Mouse (Mus musculus) myocyte (in vitro differentiated cells): ENCODE measurements at regions not wholly inside any gene's neighbourhood (a gene's known extent, or its start where the extent isn't known, plus 50 kb on each side); places are given as distances from the start of the nearest gene placed in this dataset.

Experiments
- H3K27me3 ChIP-seq: one replicate; pipeline ENCODE4 v1.6.1; 2011; ENCODE audit not compliant: control insufficient read depth, insufficient read depth, insufficient read length
- H3K36me3 ChIP-seq: one replicate; pipeline ENCODE4 v1.6.1; 2011; ENCODE audit not compliant: control insufficient read depth, insufficient read depth
- H3K4me2 ChIP-seq: one replicate; pipeline ENCODE4 v1.6.1; 2011; ENCODE audit warnings: low read depth, control low read depth
- H3K4me3 ChIP-seq: one replicate; pipeline ENCODE4 v1.5.1; 2011; ENCODE audit warnings: mild to moderate bottlenecking, control low read depth, moderate library complexity
- H3K79me2 ChIP-seq: one replicate; pipeline ENCODE4 v1.6.1; 2011; ENCODE audit not compliant: control insufficient read depth, insufficient read depth
- H3ac ChIP-seq: one replicate; pipeline ENCODE4 v1.6.1; 2011; ENCODE audit not compliant: control insufficient read depth, insufficient read length
- CEBPB ChIP-seq: IDR thresholded peaks from 2 replicates; pipeline ENCODE4 v1.6.1; 2011; ENCODE audit warnings: mild to moderate bottlenecking, moderate library complexity; ENCODE audit not compliant: poor library complexity, insufficient read depth, severe bottlenecking
- E2F4 ChIP-seq: IDR thresholded peaks from one replicate; pipeline ENCODE4 v1.6.1; 2011; ENCODE audit warnings: mild to moderate bottlenecking, control low read depth, moderate library complexity; ENCODE audit not compliant: insufficient read depth
- MAX ChIP-seq: IDR thresholded peaks from one replicate; pipeline ENCODE4 v1.6.1; 2011; ENCODE audit warnings: low read depth, mild to moderate bottlenecking, control low read depth
- MYOD1 ChIP-seq, 3 experiments: IDR thresholded peaks; one replicate each; pipeline ENCODE4 v1.6.1; 2011; ENCODE audit warnings: control low read depth in 2 of 3, low read depth in 2 of 3, mild to moderate bottlenecking in 2 of 3, moderate library complexity in 1 of 3; ENCODE audit not compliant: insufficient read length in 2 of 3, control insufficient read depth in 1 of 3
- MYOG ChIP-seq, 3 experiments: IDR thresholded peaks; one replicate each; pipeline ENCODE4 v1.6.1; 2011; ENCODE audit warnings: control low read depth in 2 of 3, low read depth in 2 of 3, mild to moderate bottlenecking in 2 of 3; ENCODE audit not compliant: insufficient read length in 2 of 3, control insufficient read depth in 1 of 3, insufficient read depth in 1 of 3
- POLR2A ChIP-seq: IDR thresholded peaks from one replicate; pipeline ENCODE4 v1.6.1; 2011; ENCODE audit warnings: low read depth, mild to moderate bottlenecking, control low read depth, moderate library complexity; ENCODE audit not compliant: insufficient read length
- POLR2AphosphoS2 ChIP-seq: IDR thresholded peaks from one replicate; pipeline ENCODE4 v1.6.1; 2011; ENCODE audit warnings: low read depth, control low read depth; ENCODE audit not compliant: insufficient read length
- REST ChIP-seq: IDR thresholded peaks from one replicate; pipeline ENCODE4 v1.6.1; 2011; ENCODE audit warnings: mild to moderate bottlenecking, control low read depth, moderate library complexity; ENCODE audit not compliant: insufficient read depth, insufficient read length
- SRF ChIP-seq: IDR thresholded peaks from one replicate; pipeline ENCODE4 v1.6.1; 2011; ENCODE audit warnings: low read depth; ENCODE audit not compliant: control insufficient read depth, insufficient read length
- TCF12 ChIP-seq: IDR thresholded peaks from one replicate; pipeline ENCODE4 v1.6.1; 2011; ENCODE audit warnings: mild to moderate bottlenecking, control low read depth; ENCODE audit not compliant: poor library complexity, insufficient read depth, severe bottlenecking
- TCF3 ChIP-seq: IDR thresholded peaks from one replicate; pipeline ENCODE4 v1.6.1; 2011; ENCODE audit warnings: low read depth, control low read depth; ENCODE audit not compliant: insufficient read length
- USF1 ChIP-seq: IDR thresholded peaks from one replicate; pipeline ENCODE4 v1.6.1; 2011; ENCODE audit warnings: low read depth, mild to moderate bottlenecking, control low read depth, moderate library complexity

DNA sequence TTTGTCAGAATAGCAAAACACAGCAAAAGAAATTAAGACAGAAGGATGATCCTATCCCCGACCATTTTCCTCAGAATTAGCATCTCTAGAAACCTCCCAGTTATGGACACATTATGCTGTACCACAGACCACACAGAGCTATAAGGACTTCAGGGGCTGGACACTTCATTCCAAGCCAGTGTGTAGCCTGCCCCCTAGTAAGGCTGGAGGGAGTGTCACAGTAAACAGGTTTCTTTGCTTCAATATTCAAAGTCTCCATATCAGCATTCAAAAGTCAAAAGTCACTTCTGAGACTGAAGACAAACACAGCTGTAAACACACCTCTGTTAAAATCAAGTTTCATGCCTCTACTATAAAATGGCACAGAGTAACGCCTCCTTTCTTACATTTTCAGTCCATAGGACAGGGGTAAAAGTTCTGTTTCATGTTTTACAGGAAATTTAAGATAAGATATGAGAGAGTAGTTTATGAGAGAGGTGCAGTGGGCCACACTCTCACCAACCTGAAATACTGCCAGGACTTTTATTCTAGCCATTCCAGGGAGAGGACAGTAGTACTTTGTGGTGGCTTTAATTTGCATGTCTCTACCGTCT, 226.6 kb downstream of the C1d start:
- H3K4me3 ChIP-seq: no peak overlapping the region
- no peak overlapping the region for H3K4me2 ChIP-seq
- no peaks in the 10 kb centered on the region for H3K27me3 ChIP-seq
- H3K36me3 ChIP-seq: no peaks in the 10 kb centered on the region
- no peaks in the 10 kb centered on the region for H3K79me2 ChIP-seq
- no peak overlapping the region for H3ac ChIP-seq
- no peak for TF ChIP-seq SRF
- no peak for TF ChIP-seq USF1
- no peak for TF ChIP-seq CEBPB
- no peak for TF ChIP-seq POLR2A
- TF ChIP-seq MAX: no peak
- no peak for TF ChIP-seq TCF12
- no peak for TF ChIP-seq MYOG (IDR thresholded peaks at IDR 0.05; ENCODE audit: control insufficient read depth in 1 of 3, insufficient read depth in 1 of 3, insufficient read length in 2 of 3, low read depth in 2 of 3)
- TF ChIP-seq E2F4: no peak

DNA sequence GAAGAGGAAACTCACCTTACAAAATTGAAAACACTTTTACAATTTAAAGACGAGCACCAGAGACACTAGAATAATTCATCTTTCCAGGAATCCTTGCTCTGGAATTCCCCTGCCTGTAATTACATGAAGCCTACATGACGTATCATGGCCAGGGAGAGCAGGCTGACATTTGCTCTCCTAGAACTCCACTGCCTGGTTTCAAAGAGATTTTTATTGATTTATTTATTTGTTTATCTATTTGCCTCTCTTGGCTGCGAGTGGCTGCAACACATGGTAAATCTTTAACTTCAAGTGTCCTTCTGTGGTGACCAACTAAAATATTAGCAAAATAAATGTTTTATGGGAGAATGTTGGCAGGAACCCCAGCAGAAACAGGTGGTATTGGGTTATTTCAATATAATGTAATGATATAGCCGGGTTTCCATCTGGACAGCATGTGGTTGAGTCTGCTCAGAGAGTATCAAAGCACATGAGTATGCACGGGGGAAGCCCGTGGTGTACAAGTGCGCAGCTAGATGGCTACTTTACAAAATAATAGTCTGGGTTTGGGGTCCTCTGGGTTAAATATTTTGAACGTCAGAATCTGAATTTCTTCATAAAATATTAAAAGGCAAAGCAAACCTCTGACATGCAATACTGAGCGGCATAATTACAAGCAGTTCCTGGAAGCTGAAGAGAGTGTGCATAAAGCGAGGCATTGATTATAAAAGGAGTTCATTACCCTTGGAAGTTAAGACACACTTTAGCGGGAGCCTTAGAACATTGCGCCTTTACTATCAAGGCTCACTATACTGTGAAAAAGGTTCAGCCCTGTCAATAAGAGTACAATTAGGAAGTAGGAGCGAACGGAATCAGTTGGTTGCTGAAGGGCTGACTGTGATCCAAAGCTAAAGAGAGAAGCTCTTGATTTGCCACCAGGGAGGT, 244.0 kb downstream of the C1d start:
- no peaks in the 10 kb centered on the region for H3K79me2 ChIP-seq
- no peak for TF ChIP-seq POLR2AphosphoS2
- H3K4me2 ChIP-seq: no peak overlapping the region
- H3K27me3 ChIP-seq: no peaks in the 10 kb centered on the region
- H3K4me3 ChIP-seq: no peak overlapping the region
- no peak overlapping the region for H3ac ChIP-seq
- H3K36me3 ChIP-seq: no peaks in the 10 kb centered on the region

DNA sequence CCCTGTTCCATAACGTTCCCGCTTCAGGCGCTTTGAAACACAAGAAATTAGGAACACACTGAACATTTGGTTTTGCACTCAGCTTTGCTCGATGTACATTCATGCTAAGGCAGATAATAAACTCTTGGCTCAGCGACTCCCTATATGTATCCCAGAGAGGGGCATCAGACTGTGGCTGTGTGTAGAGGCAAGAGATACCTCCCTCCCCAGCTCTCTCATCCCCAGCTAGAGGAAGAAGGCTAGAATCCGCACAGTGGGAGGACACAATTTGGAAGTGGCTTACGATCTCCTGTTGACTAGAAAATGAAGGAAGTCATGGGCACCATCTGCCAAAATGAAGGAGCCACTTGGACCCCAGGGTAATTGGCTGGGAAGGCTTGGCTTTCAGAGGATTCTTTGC, 244.7 kb downstream of the C1d start:
- Histone ChIP-seq H3K4me2 (no peak overlapping the region), H3K36me3 (no peaks in the 10 kb centered on the region)

DNA sequence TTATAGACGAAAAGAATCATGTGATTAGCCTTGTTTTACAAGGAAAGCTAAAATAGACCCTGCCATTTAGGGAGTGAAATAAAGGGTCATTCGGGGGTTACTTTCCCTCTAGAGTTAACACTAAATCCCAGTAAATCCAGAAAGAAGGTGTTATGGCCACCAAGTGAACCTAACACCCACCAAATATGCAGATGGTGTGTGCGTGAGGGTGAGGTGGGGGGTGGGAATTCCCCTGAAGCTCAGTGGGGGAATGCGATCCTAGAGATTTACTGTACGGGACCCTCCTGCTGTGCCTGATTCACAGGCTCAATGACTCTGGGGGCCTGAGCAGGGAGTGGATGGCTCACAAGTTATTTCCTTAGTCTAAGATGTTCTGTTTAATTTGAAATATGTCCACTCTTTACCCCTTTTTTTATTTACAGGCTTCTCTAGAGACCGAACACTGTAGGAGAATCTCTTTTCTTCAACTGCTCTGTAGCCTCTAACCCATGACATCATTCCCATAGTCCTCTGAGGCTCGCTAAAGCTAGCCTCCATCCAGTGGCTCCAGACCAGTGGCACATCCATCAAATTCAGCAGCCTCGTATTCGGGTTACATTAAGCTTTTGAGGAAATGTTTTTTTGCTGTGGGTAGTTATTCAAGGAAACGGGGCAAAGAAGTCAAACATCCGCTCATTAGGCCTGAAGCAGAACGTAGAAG, 265.0 kb downstream of the C1d start:
- no peak for TF ChIP-seq CEBPB
- no peak for TF ChIP-seq POLR2AphosphoS2
- no peak for TF ChIP-seq MYOD1 (IDR thresholded peaks at IDR 0.05; ENCODE audit: control insufficient read depth in 1 of 3, insufficient read length in 2 of 3, low read depth in 2 of 3)
- no peak for TF ChIP-seq TCF3
- TF ChIP-seq SRF: no peak
- TF ChIP-seq MYOG (IDR thresholded peaks at IDR 0.05; ENCODE audit: control insufficient read depth in 1 of 3, insufficient read depth in 1 of 3, insufficient read length in 2 of 3, low read depth in 2 of 3): no peak
- no peak for TF ChIP-seq MAX
- TF ChIP-seq REST: no peak
- no peak for TF ChIP-seq E2F4
- H3K79me2 ChIP-seq: no peaks in the 10 kb centered on the region
- H3K4me3 ChIP-seq: no peak overlapping the region
- no peaks in the 10 kb centered on the region for H3K27me3 ChIP-seq
- H3ac ChIP-seq: no peak overlapping the region
- no peaks in the 10 kb centered on the region for H3K36me3 ChIP-seq
- no peak overlapping the region for H3K4me2 ChIP-seq

More for the DNA sequence above, 244.7 kb downstream of the C1d start:
- no peak overlapping the region for H3ac ChIP-seq
- no peak overlapping the region for H3K4me3 ChIP-seq
- H3K79me2 ChIP-seq: no peaks in the 10 kb centered on the region
- H3K27me3 ChIP-seq: no peaks in the 10 kb centered on the region
- TF ChIP-seq REST (no peak), TCF12 (no peak), POLR2AphosphoS2 (no peak), USF1 (no peak), E2F4 (no peak)

DNA sequence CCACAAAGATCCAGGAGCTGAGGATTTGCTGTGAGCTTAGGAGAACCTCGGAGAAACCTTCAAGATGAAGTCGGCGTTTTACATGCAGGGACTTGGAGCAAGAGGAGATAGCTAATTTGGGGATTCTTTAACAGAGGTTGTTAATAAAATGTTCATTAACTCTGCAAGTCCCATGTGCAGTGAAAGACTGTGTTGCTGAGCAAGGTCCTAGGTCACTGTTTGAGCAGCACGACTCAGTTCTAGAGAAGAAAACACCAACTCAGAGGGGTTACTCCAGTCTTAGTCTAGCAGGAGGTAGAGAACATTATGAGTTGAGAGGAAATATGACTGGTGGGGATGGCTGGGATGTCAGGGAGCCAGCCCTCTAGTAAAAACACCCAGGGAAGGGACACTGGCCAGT, 265.9 kb downstream of the C1d start:
- H3K79me2 ChIP-seq: no peaks in the 10 kb centered on the region
- no peak overlapping the region for H3K4me3 ChIP-seq
- TF ChIP-seq USF1 (no peak), REST (no peak), POLR2A (no peak), CEBPB (no peak), E2F4 (no peak), MAX (no peak), MYOG (IDR thresholded peaks at IDR 0.05; ENCODE audit: control insufficient read depth in 1 of 3, insufficient read depth in 1 of 3, insufficient read length in 2 of 3, low read depth in 2 of 3) (no peak), SRF (no peak), MYOD1 (IDR thresholded peaks at IDR 0.05; ENCODE audit: control insufficient read depth in 1 of 3, insufficient read length in 2 of 3, low read depth in 2 of 3) (no peak), TCF12 (no peak), TCF3 (no peak), POLR2AphosphoS2 (no peak)
- no peaks in the 10 kb centered on the region for H3K36me3 ChIP-seq
- no peaks in the 10 kb centered on the region for H3K27me3 ChIP-seq
- no peak overlapping the region for H3K4me2 ChIP-seq
- no peak overlapping the region for H3ac ChIP-seq
